8 mouse cellular contexts compared by ENCODE assay signal in the genomic region with DNA sequence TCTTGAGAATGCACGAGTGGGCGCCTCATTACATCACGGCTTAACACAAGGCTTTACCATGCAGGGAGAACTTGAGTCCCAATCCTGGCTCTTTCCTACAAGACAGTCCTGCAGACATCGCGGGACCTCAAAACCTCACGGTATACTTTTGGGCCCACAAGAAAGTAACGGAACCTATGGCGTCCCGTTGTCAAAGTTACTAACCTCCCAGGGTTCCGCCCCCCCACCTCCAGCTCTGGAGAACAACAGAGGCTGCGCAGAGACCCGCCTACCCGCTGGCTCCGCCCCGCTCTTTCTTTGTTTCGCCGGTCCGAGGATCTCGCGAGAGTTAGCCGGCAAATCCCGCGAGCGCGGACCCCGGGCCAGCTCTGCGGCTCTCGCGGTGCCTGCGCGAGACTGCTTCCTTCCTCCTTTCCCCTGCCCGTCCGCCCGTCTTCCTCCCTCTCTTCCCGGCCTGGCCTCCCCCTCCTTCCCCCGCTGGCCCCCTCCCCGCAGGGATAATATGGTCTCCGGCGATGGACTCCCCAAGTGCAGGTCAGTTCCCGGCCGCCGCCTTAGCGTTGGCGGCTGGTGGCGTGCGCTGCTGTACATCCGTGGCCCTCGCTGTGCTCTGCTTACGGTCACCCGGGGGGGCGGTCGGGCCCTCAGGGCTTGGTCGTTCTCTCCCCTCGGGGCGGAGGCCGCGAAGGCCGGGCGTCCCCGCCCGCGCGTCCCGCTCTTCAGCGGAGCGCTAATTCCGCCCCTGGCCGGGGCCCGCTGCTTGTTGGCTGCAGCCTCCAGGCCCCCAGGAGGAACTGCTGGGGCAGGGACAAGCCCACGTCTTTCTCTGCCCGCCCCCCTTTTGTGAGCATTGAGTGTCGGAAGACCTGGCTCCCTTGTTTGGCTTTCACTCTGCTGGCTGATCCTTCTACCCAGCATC. TPM values are rescaled to one million over a fixed set of nuclear protein-coding genes. Genes with fewer than 3 reads are reported as not detected.
DNase-seq lines count a peak whose midpoint lies in the region; ATAC-seq and TF ChIP-seq lines count a peak whose summit lies in the region.

A gene (plus strand): TSS at position 427 of the 919 bp plus-strand sequence.

- no peaks in the 10 kb centered on the region for H3K9me3 ChIP-seq in hindbrain, postnatal 0 days (ENCODE audit: low read length)

- H3K4me2 ChIP-seq in hindbrain, postnatal 0 days (ENCODE audit: low read depth, low read length), result peak within 1 kb of the TSS; percentile 77

- peak; percentile 99 for ATAC-seq in hindbrain, postnatal 0 days
- ATAC-seq in megakaryocyte, adult 5-6 weeks (ENCODE audit: poor library complexity, severe bottlenecking), result peak; percentile 98

- no peak for TF ChIP-seq CTCF in gastrocnemius, adult 2 months (IDR thresholded peaks at IDR 0.05)
- TF ChIP-seq CTCF in hindbrain, postnatal 0 days (IDR thresholded peaks at IDR 0.05; ENCODE audit: low read depth), result no peak
- TF ChIP-seq CTCF in left cerebral cortex, adult 2 months (IDR thresholded peaks at IDR 0.05), result no peak

- under 1% methylated on average over 71 of the region's 72 CpGs for WGBS in hindbrain, postnatal 0 days

- H3K4me1 ChIP-seq in hindbrain, postnatal 0 days (ENCODE audit: insufficient read depth, low read length), result peaks cover 7% of the 10 kb centered on the region; the same call in 1 of the 2 replicates

- peak within 1 kb of the TSS; percentile 100 for H3K9ac ChIP-seq in hindbrain, postnatal 0 days (replicated peaks; ENCODE audit: low read length)

- H3K36me3 ChIP-seq in hindbrain, postnatal 0 days (ENCODE audit: insufficient read depth, low read length), result peaks cover 15% of the 10 kb centered on the region; the same call in 1 of the 2 replicates

- H3K27ac ChIP-seq in gastrocnemius, adult 2 months, result peak within 1 kb of the TSS; percentile 95
- peak within 1 kb of the TSS; percentile 97 for H3K27ac ChIP-seq in hindbrain, postnatal 0 days
- H3K27ac ChIP-seq in left cerebral cortex, adult 2 months, result peak within 1 kb of the TSS; percentile 92

- H3K4me3 ChIP-seq in gastrocnemius, adult 2 months, result peak within 1 kb of the TSS; percentile 94
- peak within 1 kb of the TSS; percentile 99 for H3K4me3 ChIP-seq in hindbrain, postnatal 0 days (ENCODE audit: low read length)
- peak within 1 kb of the TSS; percentile 75 for H3K4me3 ChIP-seq in left cerebral cortex, adult 2 months

- intact Hi-C loops in gastrocnemius, adult 2 months (cut with DNase I), result loop anchor here (5.0 to 10.0 kb wide), 2 partner anchors 89 to 281 kb away; a partner anchor contains a TSS
- intact Hi-C loops in left cerebral cortex, adult 2 months (cut with DNase I), result loop anchor here (2.0 to 5.0 kb wide), 2 partner anchors 54 to 87 kb away; a partner anchor contains a TSS

- peak; percentile 92 for DNase-seq in WW6 (ENCODE audit: low read depth, low spot score)
- peak; percentile 100 for DNase-seq in cerebellum, postnatal 4 days (ENCODE audit: low spot score in 2 of 2)
- DNase-seq in gastrocnemius, adult 2 months, result peak; percentile 99
- DNase-seq in hindbrain, postnatal 0 days (ENCODE audit: low spot score), result peak; percentile 99
- DNase-seq in left cerebral cortex, adult 2 months (ENCODE audit: extremely low spot score in 1 of 2, low spot score in 2 of 2), result peak; percentile 99
- DNase-seq in right cerebral cortex, adult 2 months (ENCODE audit: low spot score in 2 of 2), result peak; percentile 99
- DNase-seq in urinary bladder, postnatal 14 days (ENCODE audit: low spot score), result peak; percentile 100

- H3K27me3 ChIP-seq in hindbrain, postnatal 0 days (ENCODE audit: insufficient read depth, low read length), result no peaks in the 10 kb centered on the region

RNA-seq across cellular contexts. Expression of the gene that starts here (rescaled TPM):
- total RNA-seq in gastrocnemius, adult 2 months (2021), result 10 to 100 TPM; 18.3 to 21.8 TPM
- 31.4 and 34.2 TPM in 2 replicates for total RNA-seq in hindbrain, postnatal 0 days (2014; rRNA removed)
- 18.4 and 18.6 TPM in 2 replicates for polyA plus RNA-seq in hindbrain, postnatal 0 days (2015; fragmentation: Nextera tagmentation; extraction: Ambion mirVana)
- total RNA-seq in left cerebral cortex, adult 2 months (2021), result 10 to 100 TPM; 48.0 to 52.2 TPM
- total RNA-seq in megakaryocyte, adult 5-6 weeks (2015), result 44.2 and 47.9 TPM in 2 replicates
- 37.6 and 41.2 TPM in 2 replicates for total RNA-seq in megakaryocyte, adult 5-6 weeks (2017)

Comparison
In these comparisons a context has a peak if more than half of its experiments do, and no peak if none do; other contexts are left out.
1. Peak in every context shown above with its lines: DNase-seq, ATAC-seq, H3K4me3 ChIP-seq and H3K27ac ChIP-seq.